Mouse (Mus musculus) hindlimb bud, embryonic 11.5 days (tissue): ENCODE results near the gene Dkk3.

Source experiments
- DNase-seq: peaks from one replicate; pipeline ENCODE4 v3.0.0-alpha.2; 2012; ENCODE audit warnings: low read depth, low spot score; ENCODE audit errors: extremely low spot score

The Dkk3 gene

DNA sequence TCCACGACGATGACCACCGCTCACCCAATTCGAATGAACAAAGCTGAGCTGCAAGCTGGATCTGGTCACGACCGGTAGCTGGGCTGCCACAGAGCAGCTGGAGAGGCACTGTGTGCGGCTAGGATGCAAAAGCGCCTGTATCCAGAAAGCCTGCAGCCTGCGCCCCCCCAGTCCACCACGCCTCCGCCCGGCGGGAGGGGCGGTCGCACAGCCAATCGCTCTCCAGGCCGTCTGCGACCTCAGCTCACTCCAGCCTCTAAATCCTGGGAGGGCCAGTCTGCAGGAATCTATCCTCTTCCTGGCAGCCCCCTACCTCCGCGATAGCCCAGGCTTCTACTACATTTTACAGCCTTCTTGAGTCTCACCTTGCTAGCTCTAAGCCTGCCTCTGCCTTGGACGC lies at the start of gene Dkk3:
TSS of gene Dkk3 (minus strand) at position 116 of the 400 bp plus-strand sequence.
- no peak for DNase-seq

DNA sequence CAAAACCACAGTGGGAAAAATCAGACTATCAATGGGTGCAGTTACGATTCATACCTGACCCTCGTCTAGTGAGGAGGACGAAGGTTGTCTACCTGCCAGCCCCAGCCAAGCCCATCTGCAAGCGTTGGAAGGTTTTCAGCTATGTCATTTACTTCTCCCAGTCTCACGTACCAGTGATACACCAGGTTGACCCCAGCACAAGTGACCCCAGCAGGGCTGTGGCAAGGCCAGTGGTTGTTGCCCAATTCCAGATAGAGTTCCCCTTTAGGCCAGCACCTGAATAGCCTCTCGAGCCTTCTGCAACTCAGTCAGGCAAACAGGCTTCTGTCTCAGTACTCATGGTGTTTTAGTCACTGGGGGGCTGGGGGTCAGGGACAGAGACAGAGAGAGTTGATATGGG lies 48.9 kb upstream of the Dkk3 start:
- DNase-seq, result no peak

GRCm38 (mm10) chr7:112205513-112205912 lies 46.7 kb upstream of the Dkk3 start:
- no peak for DNase-seq

GRCm38 (mm10) chr7:112204380-112204963 lies 45.6 kb upstream of the Dkk3 start:
- DNase-seq, result no peak

DNA sequence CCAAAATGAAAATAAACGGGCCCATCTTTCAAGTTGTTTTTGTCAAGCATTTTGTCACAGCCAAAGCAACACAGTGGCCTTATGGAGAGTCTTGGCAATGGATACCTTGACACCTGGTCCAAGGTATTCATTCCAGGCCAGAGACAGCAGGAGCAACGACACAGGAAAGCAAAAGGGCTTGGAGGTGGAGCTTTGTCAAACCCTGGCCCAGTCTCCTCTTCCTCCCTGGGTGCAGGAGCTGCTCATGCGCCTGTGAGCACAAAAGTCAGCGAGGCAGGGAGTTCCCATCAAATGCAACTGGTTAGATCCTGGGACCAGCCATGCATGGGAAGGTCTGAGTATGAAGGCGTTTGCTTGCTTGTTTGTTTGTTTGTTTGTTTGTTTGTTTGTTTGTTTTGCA lies 45.1 kb upstream of the Dkk3 start:
- no peak for DNase-seq

DNA sequence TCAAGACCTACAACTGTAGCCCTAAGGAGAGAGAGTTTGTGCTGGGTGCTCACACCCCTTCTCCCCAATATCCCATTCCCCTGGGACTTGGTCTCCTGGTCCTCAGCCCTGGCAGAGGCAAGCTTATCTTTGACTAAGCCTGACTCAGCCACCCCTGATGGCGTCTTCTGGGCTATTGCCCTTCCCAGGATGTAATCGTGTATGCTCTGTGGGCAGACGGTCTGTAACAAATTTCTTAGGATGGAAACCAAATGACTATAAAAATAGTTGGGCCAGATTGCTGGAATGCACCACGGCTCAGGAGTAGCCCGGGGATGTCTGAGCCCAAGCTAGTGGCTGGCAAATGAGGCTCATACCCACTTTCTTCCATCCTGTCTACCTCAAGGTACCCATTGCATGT lies 44.0 kb upstream of the Dkk3 start:
- DNase-seq, result no peak

DNA sequence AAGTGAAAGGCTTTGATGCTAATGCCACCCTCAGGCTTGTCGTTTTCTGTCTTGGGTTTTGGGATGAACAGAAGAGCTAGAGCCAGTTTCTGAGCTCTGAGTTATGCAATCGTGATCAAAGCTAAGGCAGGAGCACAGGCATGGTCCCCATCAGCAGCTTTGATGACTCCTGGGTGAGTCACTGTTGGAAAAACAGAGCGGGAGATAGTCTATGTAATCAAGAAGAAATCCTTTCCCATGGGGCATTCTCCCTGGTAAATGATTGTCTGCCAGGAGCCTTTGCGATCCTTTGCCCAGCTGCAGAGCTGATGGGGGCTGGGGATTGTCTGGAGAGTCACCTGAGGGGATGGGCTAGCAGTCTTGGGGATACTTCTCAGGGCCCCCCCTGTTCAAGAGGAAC lies 43.3 kb upstream of the Dkk3 start:
- DNase-seq, result no peak

DNA sequence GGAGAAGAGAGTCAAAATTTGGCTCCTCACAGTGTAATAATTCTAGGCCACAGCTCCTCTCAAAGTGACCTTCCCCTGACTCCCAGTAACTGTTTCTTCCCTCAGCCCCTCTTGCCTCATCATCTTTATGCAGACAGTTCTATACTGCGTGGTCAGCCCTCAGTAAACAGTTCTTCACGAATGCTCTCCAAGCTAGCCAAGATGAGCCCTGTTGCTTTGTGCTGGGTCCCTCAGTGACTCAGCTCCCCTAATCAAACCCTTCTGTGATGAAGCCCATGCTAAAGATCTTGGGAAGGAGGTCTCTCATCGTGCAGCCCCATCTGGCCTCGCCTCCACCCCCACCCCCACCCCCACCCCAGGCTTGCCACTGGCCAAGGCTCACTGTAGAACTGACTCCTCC lies 41.9 kb upstream of the Dkk3 start:
- DNase-seq, result no peak

- no peak for DNase-seq
Measured at GRCm38 (mm10) chr7:112199343-112199742, 40.5 kb upstream of the Dkk3 start.

- no peak for DNase-seq
Measured at GRCm38 (mm10) chr7:112197461-112197860, 38.6 kb upstream of the Dkk3 start.

DNA sequence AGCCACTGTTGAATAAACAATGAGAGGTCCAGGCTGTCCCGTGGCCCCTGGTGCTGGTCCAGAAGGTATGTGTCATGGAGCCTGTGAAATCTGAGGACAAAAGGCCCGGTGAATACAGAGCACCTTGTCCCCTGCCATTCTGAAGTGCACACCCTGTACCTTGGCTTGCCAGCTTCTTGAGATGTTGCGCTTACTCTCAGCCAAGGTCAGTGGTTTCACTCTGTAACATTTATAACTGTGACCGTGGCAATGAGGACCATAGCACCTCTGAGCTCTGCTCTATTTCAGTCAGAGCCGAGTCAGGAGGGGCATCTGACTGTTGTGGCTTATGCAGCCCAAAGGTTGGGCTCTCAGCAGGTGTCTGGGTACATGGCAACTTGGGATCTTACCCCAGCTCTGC lies 35.4 kb upstream of the Dkk3 start:
- no peak for DNase-seq

DNA sequence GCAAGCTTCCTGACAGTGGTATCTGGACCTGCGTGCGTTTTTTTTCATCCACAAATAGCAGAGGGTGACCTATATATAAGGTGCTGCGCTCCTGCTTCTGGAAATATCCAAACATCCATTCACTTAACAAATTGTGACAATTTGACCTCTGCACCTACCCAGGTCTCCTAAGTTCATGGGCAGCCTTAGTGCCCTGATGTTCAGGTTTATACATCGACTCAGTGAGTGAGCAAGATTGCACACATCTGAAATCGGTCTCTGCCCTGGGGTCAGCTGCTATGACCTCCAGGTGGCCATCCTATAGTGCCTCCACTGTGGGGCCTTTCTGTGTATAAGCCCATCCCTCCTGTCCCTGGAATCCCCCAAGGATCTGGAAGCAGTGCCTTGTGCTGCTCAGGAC lies 33.9 kb upstream of the Dkk3 start:
- no peak for DNase-seq

DNA sequence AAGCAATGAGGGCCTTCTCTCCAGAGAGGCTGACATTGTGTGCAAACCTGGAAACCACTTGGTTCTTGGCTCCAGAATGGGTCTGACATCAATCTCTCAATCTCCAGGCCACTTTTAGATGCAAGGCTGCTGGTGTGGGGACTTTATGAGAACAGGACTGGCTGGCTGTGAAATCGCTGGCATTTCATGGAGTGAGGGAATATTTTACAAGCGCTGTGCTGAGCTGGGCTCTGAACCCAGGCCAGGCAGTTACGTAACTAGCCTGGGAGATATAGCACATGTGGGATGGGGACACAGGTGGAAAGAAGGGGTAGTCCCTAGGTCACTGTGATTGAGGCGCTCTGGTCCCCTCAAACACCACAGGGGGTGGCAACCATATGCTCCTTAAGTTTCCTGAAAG lies 33.4 kb upstream of the Dkk3 start:
- DNase-seq, result no peak

- no peak for DNase-seq
Measured at GRCm38 (mm10) chr7:112187536-112188459, 28.9 kb upstream of the Dkk3 start.

DNA sequence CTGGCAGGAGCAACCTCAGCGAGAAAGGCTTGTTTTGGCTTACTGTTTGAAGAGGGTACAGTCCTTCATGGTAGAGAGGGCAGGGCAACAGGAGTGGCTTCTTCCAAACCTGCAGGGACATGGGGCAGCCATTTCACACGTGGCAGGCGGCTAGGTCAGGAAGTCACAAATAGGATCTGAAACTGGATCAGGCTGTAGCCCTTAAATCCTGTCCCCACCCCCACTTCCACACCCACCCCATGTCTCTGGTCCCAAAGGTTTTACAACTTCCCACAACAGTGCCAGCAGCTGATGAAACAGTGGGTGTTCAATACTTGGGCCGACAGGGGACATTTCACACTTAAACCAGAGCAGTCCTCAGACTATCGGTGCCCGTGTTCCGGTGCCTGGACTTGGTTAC lies 28.0 kb upstream of the Dkk3 start:
- DNase-seq, result no peak

DNA sequence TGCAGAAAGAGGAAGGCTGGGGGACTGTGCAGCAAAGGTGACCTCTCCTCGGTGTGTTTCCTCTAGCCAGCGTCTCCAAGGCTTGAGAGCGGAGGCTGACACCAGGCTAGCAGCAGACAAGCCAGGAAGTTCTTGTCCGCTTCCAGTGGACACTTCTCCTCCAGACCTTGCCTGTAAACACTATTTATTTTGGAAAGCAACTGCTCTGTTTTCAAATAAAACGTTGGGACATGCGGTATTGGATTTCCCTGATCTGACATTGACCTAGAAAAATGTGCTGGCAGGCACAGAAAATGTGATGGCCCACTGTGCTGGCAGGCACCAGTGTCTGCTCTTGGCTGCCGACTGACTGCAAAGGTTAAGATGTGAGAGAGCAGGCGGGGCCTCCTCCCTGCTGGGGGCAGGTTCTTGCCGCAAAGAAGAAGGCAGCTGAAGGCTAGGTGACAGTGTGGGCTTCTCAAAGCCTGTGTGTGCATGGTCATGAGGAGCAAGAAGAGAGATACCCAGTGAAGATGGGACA lies 26.4 kb upstream of the Dkk3 start:
- DNase-seq, result no peak

DNA sequence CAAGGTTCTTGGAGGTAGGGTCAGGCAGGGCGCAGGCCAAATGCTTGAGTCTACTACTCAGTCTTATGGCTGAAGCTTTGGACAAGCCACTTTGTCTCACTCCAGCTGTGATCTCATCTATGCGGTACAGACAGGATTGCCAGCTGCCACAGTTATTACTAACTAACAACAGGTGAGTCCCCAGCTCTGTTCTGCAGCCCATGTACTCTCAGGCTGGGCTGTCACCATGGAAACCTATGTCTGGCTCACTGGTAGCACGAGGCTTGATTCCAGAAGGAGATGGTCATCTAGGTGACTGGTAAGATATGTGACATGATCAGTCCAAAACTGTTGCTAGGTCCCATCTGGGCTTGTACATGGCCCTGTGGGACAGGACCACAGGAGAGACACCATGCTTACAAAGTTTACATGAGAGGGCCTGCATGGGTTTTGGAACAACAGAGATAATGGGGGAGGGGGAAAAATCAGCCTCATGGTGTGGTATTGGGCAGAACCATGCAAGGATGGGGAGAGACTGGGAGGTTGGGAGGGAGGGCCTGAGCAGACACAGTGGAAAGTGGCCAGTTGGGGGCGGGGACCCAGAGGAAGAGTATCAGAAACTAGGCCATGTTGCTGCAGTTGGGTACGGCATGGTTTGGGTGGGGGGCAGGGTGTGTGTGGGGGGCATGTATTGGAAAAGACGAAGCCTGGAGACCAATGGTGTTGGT lies 25.8 kb upstream of the Dkk3 start:
- DNase-seq, result no peak

GRCm38 (mm10) chr7:112183258-112183841 lies 24.5 kb upstream of the Dkk3 start:
- DNase-seq, result peak; percentile 62

GRCm38 (mm10) chr7:112180235-112180705 lies 21.4 kb upstream of the Dkk3 start:
- DNase-seq, result peak; percentile 86

DNA sequence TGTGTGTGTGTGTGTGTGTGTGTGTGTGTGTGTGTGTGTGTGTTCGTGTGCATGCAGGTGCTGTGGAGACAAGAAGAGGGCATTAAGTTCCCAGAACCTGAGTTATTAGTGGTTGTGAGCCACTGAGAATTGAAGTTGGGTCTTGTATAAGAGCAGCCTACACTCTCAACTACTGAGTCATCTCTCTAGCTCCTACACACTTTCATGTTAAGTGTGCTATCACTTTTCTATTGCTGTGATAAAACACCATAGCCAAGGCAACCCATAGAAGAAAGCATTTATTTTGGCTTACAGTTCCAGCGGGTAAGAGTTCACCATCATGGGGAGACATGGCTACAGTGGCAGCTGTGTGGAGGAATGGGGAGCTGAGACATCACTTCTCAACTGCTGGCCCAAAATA lies 17.8 kb upstream of the Dkk3 start:
- DNase-seq, result no peak

GRCm38 (mm10) chr7:112172669-112173068 lies 13.8 kb upstream of the Dkk3 start:
- no peak for DNase-seq
